Mouse (Mus musculus): ENCODE data around the gene Fcamr.

Fcamr gene

GRCm38 (mm10) chr1:130802976-130803375 is 2.3 kb downstream of the Fcamr start:
- peak; percentile 14 for DNase-seq (ENCODE audit: low read depth)

- DNase-seq (ENCODE audit: low read depth): no peak
Observed at GRCm38 (mm10) chr1:130804279-130804678, 3.6 kb downstream of the Fcamr start.

- no peak for DNase-seq (ENCODE audit: low read depth)
Observed at GRCm38 (mm10) chr1:130810906-130811305, 10.2 kb downstream of the Fcamr start.

GRCm38 (mm10) chr1:130811316-130811715 is 10.6 kb downstream of the Fcamr start:
- DNase-seq (ENCODE audit: low read depth): no peak

- DNase-seq (ENCODE audit: low read depth): no peak
Observed at GRCm38 (mm10) chr1:130819737-130820136, 19.0 kb downstream of the Fcamr start.

GRCm38 (mm10) chr1:130820316-130821148 is 19.8 kb downstream of the Fcamr start:
- no peak for DNase-seq (ENCODE audit: low read depth)

- DNase-seq (ENCODE audit: low read depth): no peak
Observed at GRCm38 (mm10) chr1:130821149-130821471, 20.4 kb downstream of the Fcamr start.

- no peak for DNase-seq (ENCODE audit: low read depth)
Observed at GRCm38 (mm10) chr1:130821911-130822625, 21.4 kb downstream of the Fcamr start.

GRCm38 (mm10) chr1:130826448-130826847 is 25.7 kb downstream of the Fcamr start, which contains the start of gene Pigr:
Gene Pigr, plus strand, starts transcription at chr1:130826684.
- no peak for DNase-seq (ENCODE audit: low read depth)

- DNase-seq (ENCODE audit: low read depth): no peak
Observed at GRCm38 (mm10) chr1:130828656-130829055, 28.0 kb downstream of the Fcamr start.

GRCm38 (mm10) chr1:130829906-130830830 is 29.5 kb downstream of the Fcamr start:
- no peak for DNase-seq (ENCODE audit: low read depth)

- no peak for DNase-seq (ENCODE audit: low read depth)
Observed at GRCm38 (mm10) chr1:130832230-130833149, 31.8 kb downstream of the Fcamr start.

GRCm38 (mm10) chr1:130835161-130835936 is 34.6 kb downstream of the Fcamr start:
- no peak for DNase-seq (ENCODE audit: low read depth)

- DNase-seq (ENCODE audit: low read depth): peak; percentile 52
Observed at GRCm38 (mm10) chr1:130838288-130838687, 37.6 kb downstream of the Fcamr start.

GRCm38 (mm10) chr1:130840599-130841379 is 40.1 kb downstream of the Fcamr start:
- DNase-seq (ENCODE audit: low read depth): no peak

GRCm38 (mm10) chr1:130841621-130842020 is 40.9 kb downstream of the Fcamr start:
- DNase-seq (ENCODE audit: low read depth): no peak

GRCm38 (mm10) chr1:130844516-130844915 is 43.8 kb downstream of the Fcamr start:
- no peak for DNase-seq (ENCODE audit: low read depth)

- DNase-seq (ENCODE audit: low read depth): no peak
Observed at GRCm38 (mm10) chr1:130849530-130850214, 49.0 kb downstream of the Fcamr start.

GRCm38 (mm10) chr1:130850405-130850804 is 49.7 kb downstream of the Fcamr start:
- no peak for DNase-seq (ENCODE audit: low read depth)

Data from NIH3T3 (cell line).